Mouse (Mus musculus): Measurements from ENCODE around the gene Hunk. TPM values are rescaled to one million over a fixed set of nuclear protein-coding genes. Genes with fewer than 3 reads are reported as not detected.

Gene Hunk
- total RNA-seq (2021), result under 1 TPM; 0.36 to 0.40 TPM
- long read RNA-seq, experiment 1, result 0 reads
- long read RNA-seq, experiment 2, result 0 reads

DNA sequence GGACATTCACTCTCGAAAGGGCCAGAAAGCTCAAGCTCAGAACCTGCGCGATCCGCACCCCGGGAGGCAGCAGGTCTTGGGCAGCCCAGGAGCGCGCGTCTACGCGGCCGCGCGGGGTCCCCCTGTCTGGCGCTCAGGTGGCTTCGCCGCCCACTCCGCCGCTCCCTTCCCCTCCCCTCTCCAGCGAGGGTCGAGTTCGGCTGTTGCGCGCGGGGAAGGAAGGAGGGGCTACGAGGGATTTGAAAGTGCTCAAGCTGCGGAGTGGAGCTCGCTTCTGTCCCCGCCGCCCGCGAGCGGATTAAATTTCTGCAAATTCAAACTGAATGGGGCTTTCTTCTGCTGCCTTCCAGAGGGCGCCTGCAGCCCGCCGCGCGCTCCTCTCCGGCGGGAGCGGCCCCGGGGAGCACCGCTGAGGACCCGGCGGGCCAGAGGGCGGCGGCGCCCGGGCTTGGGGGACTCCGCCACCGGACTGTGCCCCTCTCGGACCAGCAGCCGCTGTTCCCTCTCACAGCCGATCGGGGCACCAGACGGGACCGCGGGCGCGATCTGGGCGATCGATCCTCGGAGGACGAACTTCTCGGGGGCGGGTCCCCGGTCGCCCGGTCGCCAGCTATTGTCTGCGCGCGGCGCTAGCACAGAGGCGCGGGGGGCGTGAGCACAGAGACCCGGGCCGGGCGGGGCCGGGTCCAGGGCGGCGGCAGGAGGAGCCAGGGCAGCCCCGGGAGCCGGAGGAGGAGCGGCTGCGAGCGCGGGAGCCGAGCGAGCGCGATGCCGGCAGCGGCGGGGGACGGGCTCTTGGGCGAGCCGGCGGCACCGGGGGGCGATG is at the start of gene Hunk:
Gene Hunk (plus strand): TSS at position 326 of the 826 bp plus-strand sequence.
- DNase-seq, result peak; percentile 50 to 65

DNA sequence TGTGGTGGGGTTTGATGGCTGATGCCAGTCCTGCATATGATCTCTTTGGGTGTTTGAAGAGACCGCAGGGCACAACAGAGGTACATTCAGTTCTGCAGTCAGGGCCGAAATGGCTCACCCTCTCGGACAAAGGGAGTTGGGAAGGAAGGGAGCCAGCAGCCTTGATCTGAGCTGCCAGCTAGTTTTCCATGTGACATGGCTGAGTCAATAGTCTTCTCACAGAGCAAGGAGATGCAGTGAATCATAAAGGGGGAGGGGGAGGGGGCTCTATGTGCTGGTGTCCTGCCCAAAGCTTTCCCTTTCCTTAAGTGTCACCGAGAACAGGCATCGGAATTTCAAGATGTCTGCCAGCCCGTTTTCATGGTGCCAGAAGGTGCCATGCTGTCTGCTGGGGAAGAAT is 46.8 kb upstream of the Hunk start:
- DNase-seq, result no peak

DNA sequence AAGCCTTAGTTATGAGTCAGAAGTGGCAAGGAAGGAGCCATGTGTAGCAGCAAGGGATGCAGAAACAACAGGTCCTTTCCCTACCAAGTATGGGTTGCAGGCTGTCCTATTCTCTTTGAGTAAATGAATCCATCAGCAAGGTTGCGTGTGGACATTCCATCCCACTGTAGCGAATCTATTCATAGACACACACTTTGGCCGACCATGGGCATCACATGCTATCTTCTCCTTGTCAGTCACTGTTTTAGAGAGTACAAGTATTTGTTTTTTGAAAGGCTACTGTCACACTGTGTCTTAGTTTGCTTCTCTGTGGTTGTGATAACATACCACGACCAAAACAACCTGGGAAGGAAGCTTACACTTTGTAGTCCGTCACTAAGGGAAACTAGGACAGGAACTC is 44.7 kb upstream of the Hunk start:
- DNase-seq, result peak; percentile 53 to 58

DNA sequence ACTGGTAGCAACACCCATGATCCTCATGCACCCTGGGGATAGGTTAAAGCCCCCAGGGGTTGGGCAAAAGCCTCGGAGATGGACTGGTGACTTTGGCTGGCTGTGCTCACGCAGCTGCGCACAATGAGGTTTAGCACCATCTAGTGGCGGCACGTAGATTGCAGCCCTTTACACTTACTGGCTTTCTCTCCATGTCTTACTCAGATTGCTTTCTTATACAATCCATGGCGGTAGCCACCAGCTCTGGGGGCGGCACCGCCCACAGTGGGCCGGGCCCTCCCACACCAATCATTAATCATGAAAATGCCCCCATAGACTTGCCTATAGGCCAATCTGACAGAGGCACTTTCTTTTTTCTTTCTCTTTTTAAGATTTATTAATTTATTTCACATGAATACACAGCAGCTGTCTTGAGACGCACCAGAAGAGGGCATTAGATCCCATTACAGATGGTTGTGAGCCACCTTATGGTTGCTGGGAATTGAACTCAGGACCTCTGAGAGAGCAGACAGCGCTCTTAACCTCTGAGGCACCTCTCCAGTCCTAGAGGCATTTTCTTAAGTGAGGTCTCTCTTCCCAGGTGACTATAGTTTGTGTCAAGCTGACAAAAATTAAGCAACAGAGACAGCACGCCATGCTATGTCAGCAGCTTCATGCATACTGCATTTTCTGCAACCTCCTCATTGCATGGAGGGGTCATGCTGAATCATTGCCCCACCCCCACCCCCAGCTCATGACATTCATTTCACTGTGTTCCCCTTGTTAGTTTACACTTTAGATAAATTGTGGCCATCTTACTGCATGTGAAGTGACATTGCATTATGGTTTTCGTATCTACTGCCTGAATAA is 35.9 kb upstream of the Hunk start:
- peak; percentile 68 to 79 for DNase-seq

DNA sequence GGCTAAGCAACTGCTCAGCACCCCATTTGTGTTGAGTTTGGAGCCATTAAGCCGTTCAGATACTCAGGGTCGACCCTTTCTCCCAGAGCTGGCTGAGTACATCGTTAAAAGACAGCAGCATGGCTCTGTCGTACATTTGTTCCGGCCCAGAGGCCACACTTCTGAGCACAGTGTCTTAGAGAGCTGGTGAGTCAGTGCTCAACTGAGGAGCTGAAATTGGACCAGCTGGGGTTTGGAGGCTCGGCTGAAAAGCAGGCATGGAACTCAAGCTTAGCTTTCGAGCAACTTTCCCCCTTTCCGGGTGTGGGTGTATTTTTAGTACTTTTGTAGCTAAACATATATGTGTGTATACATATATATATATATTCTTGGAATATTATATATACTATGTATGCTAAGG is 34.1 kb upstream of the Hunk start:
- DNase-seq, result no peak

DNA sequence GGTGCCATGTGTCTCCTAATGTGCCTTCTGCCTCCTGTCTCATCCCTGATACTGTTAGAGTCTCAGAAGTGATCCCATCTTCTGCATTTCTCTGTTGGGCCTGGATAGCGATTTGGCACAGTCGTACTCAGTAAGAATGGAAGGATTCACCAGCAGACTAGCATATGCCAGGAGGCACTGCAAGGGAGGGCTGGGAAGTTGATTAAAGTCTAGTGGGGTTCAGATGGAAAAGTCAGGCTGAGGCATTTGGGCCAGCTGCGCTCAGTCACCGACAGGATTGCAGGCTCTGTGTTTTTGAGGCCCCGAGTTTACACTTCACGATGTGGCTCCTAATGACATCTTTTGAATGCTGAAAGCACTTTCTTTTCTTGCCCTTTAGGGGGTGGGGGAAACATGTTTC is 33.1 kb upstream of the Hunk start:
- DNase-seq, result no peak

DNA sequence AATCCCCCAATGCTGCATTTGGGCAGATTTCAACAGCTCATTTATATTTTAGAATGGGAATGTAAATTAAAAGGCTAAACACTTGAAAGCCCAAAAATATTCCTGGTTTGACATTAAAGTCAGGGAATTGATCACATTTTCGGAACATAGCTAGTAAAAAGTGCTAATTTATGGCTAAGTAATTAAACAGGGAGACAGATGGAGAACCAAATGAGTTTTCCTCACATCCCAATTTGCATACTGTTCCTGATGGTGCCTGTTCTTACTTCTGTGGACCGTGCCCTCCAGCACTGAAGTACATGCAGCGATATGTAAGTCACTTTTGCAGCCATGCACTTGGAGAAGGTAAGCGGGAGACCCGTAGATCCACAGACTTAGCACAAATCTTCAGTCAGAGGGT is 32.7 kb upstream of the Hunk start:
- no peak for DNase-seq

DNA sequence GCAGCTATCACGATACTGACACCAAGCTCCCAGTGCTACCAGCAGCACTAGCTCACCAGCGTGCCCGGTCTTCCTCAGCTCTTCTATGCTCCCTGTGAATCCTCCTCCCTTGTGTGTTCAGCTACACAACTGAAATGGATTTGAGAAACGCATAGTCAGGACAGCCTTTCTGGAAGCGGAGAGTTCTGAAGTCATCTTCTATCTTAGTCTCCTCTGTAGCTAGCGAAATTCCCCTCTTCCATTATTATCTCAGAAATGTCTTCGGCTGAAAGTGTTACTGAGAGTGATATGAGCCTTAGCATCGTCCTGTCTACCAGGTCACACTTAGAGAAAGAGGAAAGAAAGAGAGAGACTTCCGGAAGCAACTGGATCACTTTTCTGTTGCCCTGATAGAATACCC is 26.5 kb upstream of the Hunk start:
- no peak for DNase-seq

DNA sequence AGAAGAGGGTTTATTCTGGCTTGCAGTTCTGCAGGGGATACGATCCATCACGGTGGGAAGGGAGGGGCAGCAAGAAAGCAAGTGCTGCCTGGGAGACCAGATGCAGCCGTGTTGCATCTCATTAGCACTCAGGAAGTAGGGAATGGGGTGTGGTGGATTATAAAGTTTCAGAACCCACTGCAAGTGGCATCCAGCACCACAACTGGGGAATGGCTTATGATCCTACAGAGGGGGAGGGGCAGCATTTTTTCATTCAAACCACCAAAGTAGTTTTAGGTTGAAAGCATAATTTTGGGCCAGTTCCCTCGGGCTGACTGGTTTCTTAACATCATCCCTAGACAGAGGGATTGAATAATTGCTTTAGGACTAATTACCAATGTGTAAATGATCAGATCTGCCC is 26.1 kb upstream of the Hunk start:
- DNase-seq, result no peak

DNA sequence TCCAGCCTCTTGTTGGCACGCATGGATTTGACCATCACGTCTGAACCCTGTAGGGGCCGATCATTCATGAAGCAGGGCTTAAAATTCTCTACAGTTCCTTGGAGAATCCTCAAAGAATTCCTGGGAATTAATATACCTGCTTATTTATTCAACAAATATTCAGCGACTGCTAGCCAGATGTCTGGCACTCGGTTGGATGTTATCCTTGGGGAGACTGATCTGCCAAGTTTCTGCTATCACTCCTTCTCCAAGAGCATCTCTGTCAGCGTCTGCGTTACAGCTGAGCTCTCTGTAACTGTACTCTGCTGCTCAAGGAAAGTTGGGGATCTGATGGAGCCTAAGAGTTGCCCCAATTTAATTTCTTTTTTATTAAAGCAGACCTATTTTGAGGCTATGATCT is 25.5 kb upstream of the Hunk start:
- no peak for DNase-seq

DNA sequence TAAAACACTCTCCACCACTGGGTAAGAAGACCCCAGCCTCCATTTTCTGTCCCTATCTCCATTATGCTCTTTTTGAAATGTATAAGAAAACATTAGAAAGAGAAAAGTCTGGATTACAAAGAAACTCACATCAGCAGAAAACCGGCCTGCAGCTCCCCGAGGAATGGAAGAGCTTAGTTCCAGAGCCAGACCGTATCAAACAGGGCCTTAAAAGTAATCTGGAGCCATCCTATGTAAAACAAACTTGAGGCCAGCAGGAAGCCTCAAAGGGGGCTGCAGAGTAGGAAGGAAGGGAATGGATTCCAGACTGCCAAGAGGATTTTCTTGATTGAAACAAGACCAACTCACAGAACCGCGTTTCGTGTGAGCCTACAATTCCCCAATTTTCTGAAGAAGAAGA is 22.9 kb upstream of the Hunk start:
- DNase-seq, result no peak

DNA sequence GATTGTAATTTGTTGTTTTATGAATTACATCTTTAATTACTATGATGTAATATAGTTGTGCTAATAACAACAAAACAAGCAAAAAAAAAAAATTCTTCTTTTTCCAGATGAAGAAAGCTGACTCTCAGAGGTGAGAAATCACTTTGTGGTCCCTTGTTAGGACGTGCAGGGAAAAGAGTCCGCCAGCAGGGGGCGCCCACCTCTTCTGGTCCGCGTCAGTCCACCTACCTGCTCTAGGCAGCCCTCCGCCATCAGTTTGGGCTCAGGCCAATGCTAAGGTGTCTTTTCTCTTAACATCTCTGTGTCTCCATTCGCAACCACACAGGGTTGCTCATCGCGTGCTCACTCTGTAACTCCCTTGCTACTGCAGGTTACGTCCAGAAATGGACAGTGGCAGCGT is 5.9 kb upstream of the Hunk start:
- DNase-seq, result peak; percentile 63 to 87

DNA sequence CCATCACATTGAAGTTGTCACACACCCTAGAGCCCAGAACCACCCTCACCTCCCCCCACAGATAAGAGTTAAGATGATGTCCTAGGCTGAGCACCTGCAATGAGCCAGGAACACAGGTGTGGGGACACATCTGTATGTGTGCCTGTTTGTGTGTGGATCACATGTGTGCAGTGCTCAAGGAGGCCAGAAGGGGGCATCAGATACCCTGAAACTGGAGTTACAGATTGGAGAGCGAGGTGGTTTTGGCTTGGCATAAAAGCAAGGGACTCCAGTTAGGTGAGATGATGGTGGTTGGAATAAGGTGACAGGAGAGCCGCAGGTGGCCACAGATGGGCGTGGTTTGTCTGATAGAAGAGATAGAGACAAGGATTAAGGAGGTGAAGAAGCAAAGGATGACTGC is 4.2 kb upstream of the Hunk start:
- DNase-seq, result peak in 1 of 2 experiments; percentile 21

DNA sequence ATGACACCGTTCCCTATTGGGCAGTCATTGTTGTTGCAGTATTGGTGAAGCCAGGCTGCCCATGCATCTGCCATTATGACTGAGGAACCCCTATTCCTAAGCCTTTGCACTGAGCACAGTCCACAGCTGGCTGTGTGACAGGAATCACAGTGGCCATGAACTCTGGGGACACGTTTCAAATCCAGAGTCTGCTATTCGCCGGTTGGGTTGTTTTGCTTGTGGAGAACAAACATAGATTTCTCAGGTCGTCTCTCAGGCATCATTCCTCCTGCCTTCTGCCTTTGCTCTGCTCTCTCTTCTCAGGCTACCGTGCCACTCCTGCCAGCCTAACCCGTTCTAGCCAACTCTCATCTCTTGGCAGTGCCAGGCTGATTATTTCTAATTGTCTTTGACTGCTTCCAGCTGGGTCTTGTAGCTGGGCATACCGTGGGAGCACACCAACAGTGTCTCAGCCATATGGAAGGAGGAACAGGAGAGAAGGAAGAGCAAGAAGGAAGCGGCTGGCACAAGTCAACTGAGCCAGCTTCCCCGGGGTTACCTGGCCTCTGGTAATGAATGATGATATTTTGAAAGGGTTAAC is 3.0 kb upstream of the Hunk start:
- no peak for DNase-seq

DNA sequence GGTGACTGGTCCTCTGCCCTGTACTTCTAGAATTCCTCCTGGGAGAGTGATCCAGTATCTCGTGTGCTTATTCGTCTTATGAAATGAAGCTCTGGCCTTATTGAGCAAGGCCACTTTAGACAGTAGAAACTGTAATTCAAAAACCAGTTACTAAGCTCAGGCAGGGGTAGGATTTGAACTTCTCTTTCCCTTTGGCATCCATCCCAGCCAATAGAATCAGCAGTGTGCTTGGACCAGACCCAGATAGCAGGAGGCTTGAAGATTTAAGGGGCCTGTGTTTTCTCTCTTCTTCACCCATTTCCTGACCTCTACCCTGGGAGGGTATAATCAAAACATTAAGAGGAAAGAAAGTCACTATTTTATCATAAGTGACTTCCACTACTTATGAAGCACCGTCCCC is 1.8 kb upstream of the Hunk start:
- peak; percentile 26 to 48 for DNase-seq

DNA sequence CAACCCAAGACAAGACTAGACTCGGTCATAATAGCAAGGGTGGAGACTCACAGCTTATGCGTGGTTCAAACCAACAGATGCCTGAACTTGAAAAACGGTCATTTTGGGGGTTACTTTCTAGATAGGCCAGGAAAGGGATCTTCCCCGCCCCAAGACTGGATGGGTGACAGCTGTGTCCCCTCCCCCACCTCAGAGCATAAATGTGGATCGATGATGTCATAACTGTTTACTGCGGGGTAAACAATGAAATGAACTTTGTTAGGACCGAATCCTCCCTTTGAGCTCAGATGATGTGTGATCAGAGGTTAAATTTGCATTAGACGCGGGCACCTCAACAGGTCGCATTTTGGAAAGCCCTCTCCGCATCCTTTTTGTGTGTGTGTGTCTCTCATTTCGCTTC is 967 bp upstream of the Hunk start:
- DNase-seq, result peak in 1 of 2 experiments; percentile 16

DNA sequence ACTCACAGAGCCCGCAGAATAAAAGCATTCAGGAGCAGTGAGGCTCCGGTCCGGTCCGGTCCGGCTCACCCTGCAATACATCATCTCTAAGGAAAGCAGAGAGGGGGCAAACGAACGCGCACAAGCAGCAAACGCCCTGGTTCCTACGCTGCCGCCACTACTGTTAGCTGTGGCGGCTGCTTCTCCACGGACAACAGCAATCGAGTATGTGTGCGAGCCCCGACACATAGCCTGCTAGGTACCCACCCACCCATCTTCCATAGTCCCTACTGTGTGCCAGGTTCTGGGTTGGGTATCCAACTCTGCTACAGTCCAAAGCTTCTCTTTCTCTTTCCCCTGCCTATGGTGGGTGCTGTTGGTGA is 506 bp upstream of the Hunk start:
- DNase-seq, result no peak

DNA sequence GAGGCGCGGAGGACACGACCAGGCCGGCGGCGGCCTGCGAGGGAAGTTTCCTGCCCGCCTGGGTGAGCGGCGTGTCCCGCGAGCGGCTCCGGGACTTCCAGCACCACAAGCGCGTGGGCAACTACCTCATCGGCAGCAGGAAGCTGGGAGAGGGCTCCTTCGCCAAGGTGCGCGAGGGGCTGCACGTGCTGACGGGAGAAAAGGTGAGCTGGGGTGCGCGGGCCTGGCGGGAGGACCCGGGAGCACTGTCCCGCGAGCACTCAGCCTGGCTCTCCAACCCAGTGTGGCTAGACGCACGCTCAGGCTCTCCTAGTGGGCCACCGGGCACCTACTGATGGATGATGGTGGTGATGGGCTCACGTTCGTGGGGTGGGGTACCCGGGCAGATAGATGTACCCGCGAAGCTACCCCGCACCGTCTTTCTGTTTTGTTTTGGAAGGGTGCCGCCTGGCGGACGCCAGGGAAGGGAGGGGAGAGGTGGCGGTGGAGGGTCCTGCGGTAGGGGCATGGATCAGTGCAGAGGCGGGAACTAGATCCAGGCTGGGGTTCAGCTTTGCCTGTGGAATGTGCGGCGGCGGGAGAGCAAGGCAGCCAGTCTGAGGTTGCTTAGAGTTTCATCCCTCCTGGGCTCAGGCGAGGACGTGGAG is 824 bp downstream of the Hunk start:
- DNase-seq, result peak; percentile 20 to 57

DNA sequence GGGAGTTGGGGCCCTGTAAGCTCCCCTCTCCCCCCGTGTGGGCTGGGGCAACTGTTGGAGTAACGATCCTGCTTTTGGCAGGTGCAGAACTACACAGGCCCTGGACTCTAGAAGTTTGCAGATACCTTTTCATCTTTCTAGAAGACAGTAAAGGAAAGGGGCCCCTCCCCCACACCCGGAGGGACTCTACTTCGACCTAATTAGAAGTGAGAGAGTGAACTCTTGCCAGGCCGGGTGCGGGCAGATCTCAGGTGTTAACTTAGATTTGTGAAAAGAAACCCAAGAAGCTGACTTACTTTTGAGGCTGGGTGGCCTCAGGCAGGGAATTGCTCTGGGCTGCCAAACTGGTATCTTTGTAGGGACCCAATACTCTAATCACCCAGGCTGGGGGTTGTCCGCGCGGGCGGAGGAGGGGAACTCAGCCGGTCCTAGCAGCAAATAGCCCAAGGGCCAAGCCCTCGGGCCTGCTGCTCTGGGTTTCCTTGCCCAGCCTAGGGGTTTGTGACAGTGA is 1.4 kb downstream of the Hunk start:
- peak in 1 of 2 experiments; percentile 42 for DNase-seq

DNA sequence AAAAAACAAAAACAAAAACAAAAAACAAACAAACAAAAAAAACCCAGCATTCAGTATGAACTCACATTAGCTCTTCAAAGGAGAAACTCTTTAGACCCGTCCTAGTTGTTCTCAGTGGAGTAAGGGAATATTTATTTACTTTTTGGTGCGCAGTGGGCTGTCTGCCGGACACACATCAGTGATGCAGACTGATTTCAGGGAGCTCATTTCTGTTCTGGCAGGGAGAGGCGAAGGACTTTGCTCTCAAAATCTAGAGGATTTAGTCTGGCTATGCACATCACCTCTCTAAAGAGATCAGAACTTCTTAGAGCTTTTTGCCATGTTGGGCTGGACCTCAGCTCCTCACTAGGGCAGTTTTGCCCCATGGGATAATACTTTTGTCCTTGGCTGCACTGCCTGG is 2.1 kb downstream of the Hunk start:
- no peak for DNase-seq

DNA sequence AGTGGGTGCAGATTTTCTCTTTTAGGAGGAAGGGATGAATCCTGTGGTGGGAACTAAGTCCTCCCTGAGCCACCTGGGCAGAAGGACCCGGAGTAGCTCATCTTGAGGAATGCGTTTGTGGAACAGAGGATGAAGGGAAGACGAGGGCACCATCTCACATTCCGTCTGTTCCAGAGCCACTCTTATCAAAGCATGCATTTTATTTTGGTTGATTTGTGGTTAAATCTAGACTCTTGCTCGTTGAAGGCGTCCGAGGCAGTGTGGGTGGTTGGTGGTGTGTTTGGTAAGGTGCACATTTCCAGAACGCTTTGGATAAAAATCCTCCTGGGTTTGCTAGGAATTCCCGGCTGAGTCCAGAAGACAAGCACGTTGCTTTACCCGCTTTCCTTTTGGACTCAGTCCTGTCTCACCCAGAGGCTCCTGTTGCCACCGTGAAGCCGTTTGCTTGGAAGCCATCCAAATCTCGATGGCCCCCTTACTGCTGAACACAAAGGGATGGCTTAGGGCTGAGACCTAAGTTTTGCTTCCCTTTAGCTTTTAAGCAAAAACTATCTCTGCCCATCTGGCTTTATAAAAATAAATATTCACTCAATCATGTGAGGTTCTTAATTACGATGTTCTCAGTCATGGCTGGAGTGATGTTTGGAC is 3.4 kb downstream of the Hunk start:
- no peak for DNase-seq

DNA sequence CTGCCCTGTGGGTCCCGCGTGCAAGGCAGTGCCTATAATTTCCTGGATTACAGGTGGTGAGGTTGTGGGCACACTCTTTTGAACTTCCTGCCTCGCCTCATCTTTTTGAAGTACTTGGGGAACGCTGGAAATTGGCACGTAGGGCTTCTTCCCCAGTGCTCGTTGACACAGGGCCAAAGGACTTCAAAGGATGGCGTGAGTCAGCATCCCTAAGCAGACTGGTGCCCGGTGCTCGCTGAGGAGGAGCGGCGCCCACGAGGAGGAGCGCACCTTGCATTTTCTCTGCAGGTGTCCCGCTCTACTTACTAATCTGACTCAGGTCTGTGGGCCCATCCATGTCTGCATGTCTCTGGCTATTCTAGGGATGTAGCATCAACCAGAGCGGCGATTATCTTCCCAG is 4.9 kb downstream of the Hunk start:
- no peak for DNase-seq

Data from heart, adult 18-20 months (tissue).